Mouse (Mus musculus): ENCODE measurements around the gene Zfp827. TPM values are rescaled to one million over a fixed set of nuclear protein-coding genes. Genes with fewer than 3 reads are reported as not detected.

Gene Zfp827
- total and polyA plus RNA-seq, 2 experiments from 2014 or later: 8.8 to 37.0 TPM

- no peaks in the 10 kb centered on the region for H3K36me3 ChIP-seq (ENCODE audit: insufficient read depth, low read length)
- no peaks in the 10 kb centered on the region for H3K27me3 ChIP-seq (ENCODE audit: insufficient read depth, low read length)
- no peak for ATAC-seq (ENCODE audit: low FRiP score)
- H3K4me3 ChIP-seq (ENCODE audit: low read depth, low read length): no peak overlapping the region
- H3K4me1 ChIP-seq (ENCODE audit: insufficient read depth, low read length): no peaks in the 10 kb centered on the region
- WGBS: 92% methylated on average over 6 of the region's 6 CpGs
- no peaks in the 10 kb centered on the region for H3K9me3 ChIP-seq (ENCODE audit: low read length)
- H3K4me2 ChIP-seq (ENCODE audit: low read depth, low read length, poor library complexity, severe bottlenecking): no peak overlapping the region
- no peak overlapping the region for H3K9ac ChIP-seq (replicated peaks; ENCODE audit: low read length, poor library complexity, severe bottlenecking)
- no peak for TF ChIP-seq CTCF (IDR thresholded peaks at IDR 0.05)
- H3K27ac ChIP-seq (ENCODE audit: low read depth, low read length): no peak overlapping the region
- no peak for DNase-seq (ENCODE audit: low spot score)
Measured at GRCm38 (mm10) chr8:79054222-79054621, 26.0 kb downstream of the Zfp827 start.

GRCm38 (mm10) chr8:79057179-79057578, 28.9 kb downstream of the Zfp827 start:
- no peak for TF ChIP-seq CTCF (IDR thresholded peaks at IDR 0.05)
- ATAC-seq (ENCODE audit: low FRiP score): no peak

DNA sequence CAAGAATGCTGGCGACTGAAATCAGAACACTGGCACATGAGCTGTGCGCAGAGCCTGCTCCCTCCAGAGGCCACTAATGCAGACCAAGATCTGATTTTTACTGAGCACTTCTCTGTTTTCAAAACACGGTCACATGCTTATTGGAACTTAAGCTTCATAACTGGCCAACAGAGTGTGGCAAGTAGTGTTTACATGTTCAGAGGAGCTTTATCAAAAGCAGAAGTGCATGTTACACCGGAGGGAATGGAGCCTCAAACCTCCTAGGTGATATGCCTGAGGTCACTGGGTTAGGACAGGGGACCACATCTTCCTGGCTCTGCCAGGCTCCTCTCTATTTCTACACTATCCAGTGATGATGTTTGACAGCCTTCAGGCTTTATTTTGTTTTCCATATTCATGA, 31.1 kb downstream of the Zfp827 start:
- H3K4me3 ChIP-seq (ENCODE audit: low read depth, low read length): no peak overlapping the region
- H3K27me3 ChIP-seq (ENCODE audit: insufficient read depth, low read length): no peaks in the 10 kb centered on the region
- peaks cover 9% of the 10 kb centered on the region for H3K36me3 ChIP-seq (ENCODE audit: insufficient read depth, low read length)
- ATAC-seq (ENCODE audit: low FRiP score) (no peak), DNase-seq (ENCODE audit: low spot score) (no peak)
- WGBS: 76% methylated on average over 4 of the region's 4 CpGs
- no peak overlapping the region for H3K9ac ChIP-seq (replicated peaks; ENCODE audit: low read length, poor library complexity, severe bottlenecking)
- no peak overlapping the region for H3K27ac ChIP-seq (ENCODE audit: low read depth, low read length)
- H3K4me2 ChIP-seq (ENCODE audit: low read depth, low read length, poor library complexity, severe bottlenecking): no peak overlapping the region
- H3K4me1 ChIP-seq (ENCODE audit: insufficient read depth, low read length): no peaks in the 10 kb centered on the region
- no peaks in the 10 kb centered on the region for H3K9me3 ChIP-seq (ENCODE audit: low read length)
- TF ChIP-seq CTCF (IDR thresholded peaks at IDR 0.05): peak; percentile 20; the same call in 1 of the 2 replicates

More at GRCm38 (mm10) chr8:79057179-79057578, 28.9 kb downstream of the Zfp827 start:
- DNase-seq (ENCODE audit: low spot score): no peak
- H3K27ac ChIP-seq (ENCODE audit: low read depth, low read length): no peak overlapping the region
- 84% methylated on average over 3 of the region's 3 CpGs for WGBS
- H3K4me1 ChIP-seq (ENCODE audit: insufficient read depth, low read length): no peaks in the 10 kb centered on the region
- no peak overlapping the region for H3K9ac ChIP-seq (replicated peaks; ENCODE audit: low read length, poor library complexity, severe bottlenecking)
- no peaks in the 10 kb centered on the region for H3K27me3 ChIP-seq (ENCODE audit: insufficient read depth, low read length)
- no peaks in the 10 kb centered on the region for H3K9me3 ChIP-seq (ENCODE audit: low read length)
- H3K4me2 ChIP-seq (ENCODE audit: low read depth, low read length, poor library complexity, severe bottlenecking): no peak overlapping the region
- H3K4me3 ChIP-seq (ENCODE audit: low read depth, low read length): no peak overlapping the region
- peaks cover 9% of the 10 kb centered on the region for H3K36me3 ChIP-seq (ENCODE audit: insufficient read depth, low read length)

DNA sequence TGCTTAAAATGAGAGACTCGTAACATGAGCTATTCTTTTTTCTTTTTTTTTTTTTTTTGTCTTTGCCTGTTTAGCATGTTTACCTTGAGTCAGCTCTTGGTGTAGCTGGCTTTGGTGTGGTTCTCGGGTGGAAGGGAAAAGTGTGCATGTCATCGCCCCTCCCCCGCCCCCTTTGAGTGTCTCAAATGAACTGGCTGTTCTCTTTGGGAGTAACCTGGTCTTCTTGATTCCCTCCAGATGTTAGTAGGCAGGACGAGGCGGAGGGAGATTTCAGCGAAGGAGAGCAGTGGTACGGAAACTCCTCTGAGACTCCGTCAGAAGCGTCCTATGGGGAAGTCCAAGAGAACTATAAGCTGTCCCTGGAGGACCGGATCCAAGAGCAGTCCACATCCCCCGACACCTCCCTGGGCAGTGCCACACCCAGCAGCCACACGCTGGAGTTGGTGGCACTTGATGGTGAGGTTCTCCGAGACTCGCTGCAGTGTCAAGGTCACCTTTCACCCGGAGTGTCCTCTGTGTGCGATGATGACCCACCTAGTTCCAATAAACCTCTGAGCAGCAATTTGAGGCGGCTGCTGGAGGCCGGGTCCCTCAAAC, 31.9 kb downstream of the Zfp827 start:
- Histone ChIP-seq H3K9ac (replicated peaks; ENCODE audit: low read length, poor library complexity, severe bottlenecking) (no peak overlapping the region), H3K4me2 (ENCODE audit: low read depth, low read length, poor library complexity, severe bottlenecking) (no peak overlapping the region), H3K36me3 (ENCODE audit: insufficient read depth, low read length) (peaks cover 9% of the 10 kb centered on the region), H3K27me3 (ENCODE audit: insufficient read depth, low read length) (no peaks in the 10 kb centered on the region), H3K9me3 (ENCODE audit: low read length) (no peaks in the 10 kb centered on the region), H3K4me1 (ENCODE audit: insufficient read depth, low read length) (no peaks in the 10 kb centered on the region), H3K27ac (ENCODE audit: low read depth, low read length) (no peak overlapping the region), H3K4me3 (ENCODE audit: low read depth, low read length) (no peak overlapping the region)
- 88% methylated on average over 19 of the region's 19 CpGs for WGBS
- ATAC-seq (ENCODE audit: low FRiP score) (no peak), DNase-seq (ENCODE audit: low spot score) (no peak)
- no peak for TF ChIP-seq CTCF (IDR thresholded peaks at IDR 0.05)

DNA sequence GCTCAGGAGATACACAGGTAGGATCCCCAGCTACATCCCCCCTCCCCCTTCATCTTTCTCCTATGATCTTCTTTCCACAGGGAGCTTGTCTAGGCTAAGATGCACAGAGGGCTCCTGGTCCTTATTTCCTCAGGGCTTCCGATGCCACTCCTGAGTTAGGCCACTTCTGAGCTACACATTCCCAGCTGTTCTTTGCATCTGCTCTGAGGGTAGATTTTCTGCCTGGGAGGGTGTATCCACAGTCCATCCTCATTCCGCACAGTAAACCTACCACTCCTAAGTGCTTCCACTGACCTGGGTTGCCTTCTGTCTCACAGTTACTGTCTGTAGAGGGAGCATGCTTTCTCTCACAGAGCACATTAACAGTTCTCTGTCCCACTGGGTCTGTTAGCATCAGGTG, 37.7 kb downstream of the Zfp827 start:
- ATAC-seq (ENCODE audit: low FRiP score) (no peak), DNase-seq (ENCODE audit: low spot score) (no peak)
- Histone ChIP-seq H3K9me3 (ENCODE audit: low read length) (no peaks in the 10 kb centered on the region), H3K4me1 (ENCODE audit: insufficient read depth, low read length) (no peaks in the 10 kb centered on the region), H3K36me3 (ENCODE audit: insufficient read depth, low read length) (peaks cover 7% of the 10 kb centered on the region; the same call in 1 of the 2 replicates), H3K27me3 (ENCODE audit: insufficient read depth, low read length) (no peaks in the 10 kb centered on the region), H3K4me3 (ENCODE audit: low read depth, low read length) (no peak overlapping the region), H3K27ac (ENCODE audit: low read depth, low read length) (no peak overlapping the region), H3K9ac (replicated peaks; ENCODE audit: low read length, poor library complexity, severe bottlenecking) (no peak overlapping the region), H3K4me2 (ENCODE audit: low read depth, low read length, poor library complexity, severe bottlenecking) (no peak overlapping the region)
- 92% methylated on average over 2 of the region's 2 CpGs for WGBS
- TF ChIP-seq CTCF (IDR thresholded peaks at IDR 0.05): no peak

DNA sequence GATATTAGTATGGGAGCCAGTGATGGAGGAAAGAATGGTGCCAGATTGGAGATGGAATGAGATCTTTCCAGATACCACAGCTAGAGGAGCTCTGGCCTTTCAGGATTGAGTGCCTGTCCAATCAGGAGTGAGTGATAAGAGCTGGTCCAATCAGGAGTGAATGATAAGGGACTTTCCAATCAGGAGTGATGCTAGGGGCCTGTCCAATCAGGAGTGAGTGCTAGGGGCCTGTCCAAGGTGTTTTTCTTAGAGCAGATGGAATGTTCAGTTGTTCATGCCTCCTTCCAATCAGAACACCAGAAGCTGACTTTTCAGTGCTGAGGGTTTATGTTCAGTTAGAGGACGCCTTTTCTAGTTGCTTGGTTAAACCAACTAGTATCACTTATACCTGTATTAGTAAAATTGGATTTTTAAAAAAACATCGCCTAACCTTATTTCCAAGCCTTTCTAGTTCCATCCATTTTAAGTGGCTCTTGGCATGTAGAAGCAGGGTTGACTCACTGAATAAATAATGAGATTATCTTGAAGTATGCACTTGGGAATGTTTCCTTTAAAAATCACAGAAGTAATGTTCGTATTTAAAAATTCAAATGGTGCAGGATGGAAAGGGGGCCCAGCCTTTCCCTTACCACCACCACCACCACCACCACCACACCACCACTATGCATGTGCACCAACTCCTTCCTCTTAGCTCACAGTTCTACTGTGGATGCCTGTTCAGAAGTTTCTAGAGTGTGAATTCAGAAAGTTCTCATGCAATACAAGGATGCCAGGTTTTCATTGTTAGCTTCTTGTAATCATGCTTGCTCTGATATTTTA, 39.8 kb downstream of the Zfp827 start:
- Histone ChIP-seq H3K36me3 (ENCODE audit: insufficient read depth, low read length) (peaks cover 5% of the 10 kb centered on the region; the same call in 1 of the 2 replicates), H3K9me3 (ENCODE audit: low read length) (no peaks in the 10 kb centered on the region), H3K4me2 (ENCODE audit: low read depth, low read length, poor library complexity, severe bottlenecking) (no peak overlapping the region), H3K27ac (ENCODE audit: low read depth, low read length) (no peak overlapping the region), H3K4me3 (ENCODE audit: low read depth, low read length) (no peak overlapping the region), H3K4me1 (ENCODE audit: insufficient read depth, low read length) (no peaks in the 10 kb centered on the region), H3K27me3 (ENCODE audit: insufficient read depth, low read length) (no peaks in the 10 kb centered on the region), H3K9ac (replicated peaks; ENCODE audit: low read length, poor library complexity, severe bottlenecking) (no peak overlapping the region)
- no peak for TF ChIP-seq CTCF (IDR thresholded peaks at IDR 0.05)
- ATAC-seq (ENCODE audit: low FRiP score): no peak
- DNase-seq (ENCODE audit: low spot score): no peak
- WGBS: 68% methylated on average over 3 of the region's 3 CpGs
